Mouse (Mus musculus) testis, adult 2 months (tissue): ENCODE results near the gene 1700020D05Rik. TPM values are rescaled to one million over a fixed set of nuclear protein-coding genes. Genes with fewer than 3 reads are reported as not detected.

ENCODE experiments used
- H3K27ac ChIP-seq: fragments of 200-500 bp; 2 replicates; pipeline ENCODE4 v1.5.1; 2012; ENCODE audit warnings: low read depth, low read length; ENCODE audit not compliant: control insufficient read depth, insufficient read depth
- H3K27me3 ChIP-seq: fragments of 200-500 bp; 2 replicates; pipeline ENCODE4 v1.6.1; 2012; ENCODE audit warnings: mild to moderate bottlenecking, low read length, moderate library complexity; ENCODE audit not compliant: control insufficient read depth, insufficient read depth
- H3K36me3 ChIP-seq: fragments of 200-500 bp; 2 replicates; pipeline ENCODE4 v1.6.1; 2012; ENCODE audit warnings: mild to moderate bottlenecking, low read length; ENCODE audit not compliant: control insufficient read depth, insufficient read depth
- H3K4me1 ChIP-seq: fragments of 200-500 bp; 2 replicates; pipeline ENCODE4 v1.6.1; 2012; ENCODE audit warnings: low read length; ENCODE audit not compliant: control insufficient read depth, insufficient read depth
- H3K4me3 ChIP-seq: fragments of 200-500 bp; 2 replicates; pipeline ENCODE4 v1.5.1; 2012; ENCODE audit warnings: low read depth, mild to moderate bottlenecking, low read length, moderate library complexity, mixed read lengths; ENCODE audit not compliant: control insufficient read depth
- CTCF ChIP-seq: fragments of 200-500 bp; IDR thresholded peaks from 2 replicates; pipeline ENCODE4 v1.5.1; 2012; ENCODE audit warnings: low read depth, mild to moderate bottlenecking, inconsistent platforms, low read length, moderate library complexity; ENCODE audit not compliant: control insufficient read depth, insufficient read depth, insufficient replicate concordance
- POLR2A ChIP-seq: fragments of 200-500 bp; IDR thresholded peaks from 2 replicates; pipeline ENCODE4 v1.6.1; 2012; ENCODE audit warnings: low read depth, mild to moderate bottlenecking, inconsistent platforms, low read length, moderate library complexity; ENCODE audit not compliant: control insufficient read depth
- polyA plus RNA-seq: library from polyadenylated mRNA; depleted of rRNA; stranded (reverse); fragments of >200 nt; gene quantifications from 2 replicates; pipeline ENCODE4 v1.2.3, GENCODE M21; 2012; rRNA removed

The 1700020D05Rik gene
- 289 and 311 TPM in 2 replicates for polyA plus RNA-seq

- Histone ChIP-seq H3K27me3 (no peaks in the 10 kb centered on the region), H3K4me1 (peaks cover 15% of the 10 kb centered on the region), H3K4me3 (peak within 1 kb of the TSS; percentile 90), H3K36me3 (no peaks in the 10 kb centered on the region), H3K27ac (peak within 1 kb of the TSS; percentile 75)
- no peak for TF ChIP-seq CTCF
- TF ChIP-seq POLR2A, result no peak
These were observed at the start of gene 1700020D05Rik for GRCm38 (mm10) chr19:5503687-5504086. 1700020D05Rik (minus strand) TSS chr19:5503787.

- no peaks in the 10 kb centered on the region for H3K4me1 ChIP-seq
- no peak overlapping the region for H3K4me3 ChIP-seq
- H3K27me3 ChIP-seq, result no peaks in the 10 kb centered on the region
- H3K36me3 ChIP-seq, result no peaks in the 10 kb centered on the region; the same call in 1 of the 2 replicates
- no peak overlapping the region for H3K27ac ChIP-seq
- TF ChIP-seq POLR2A, result no peak
- TF ChIP-seq CTCF, result no peak
These were observed 44.0 kb upstream of the 1700020D05Rik start for GRCm38 (mm10) chr19:5547471-5548056.

GRCm38 (mm10) chr19:5544031-5544430, 40.4 kb upstream of the 1700020D05Rik start:
- no peaks in the 10 kb centered on the region for H3K36me3 ChIP-seq
- H3K4me3 ChIP-seq, result no peak overlapping the region
- H3K27me3 ChIP-seq, result no peaks in the 10 kb centered on the region
- no peaks in the 10 kb centered on the region for H3K4me1 ChIP-seq
- no peak overlapping the region for H3K27ac ChIP-seq
- TF ChIP-seq POLR2A, result no peak
- no peak for TF ChIP-seq CTCF

GRCm38 (mm10) chr19:5543362-5543761, 39.8 kb upstream of the 1700020D05Rik start:
- H3K27me3 ChIP-seq, result no peaks in the 10 kb centered on the region
- H3K36me3 ChIP-seq, result no peaks in the 10 kb centered on the region
- no peak for TF ChIP-seq POLR2A
- TF ChIP-seq CTCF, result no peak
- H3K27ac ChIP-seq, result no peak overlapping the region
- H3K4me3 ChIP-seq, result no peak overlapping the region
- no peaks in the 10 kb centered on the region for H3K4me1 ChIP-seq

GRCm38 (mm10) chr19:5538786-5539185, 35.2 kb upstream of the 1700020D05Rik start:
- H3K36me3 ChIP-seq, result no peaks in the 10 kb centered on the region
- H3K4me3 ChIP-seq, result no peak overlapping the region
- no peaks in the 10 kb centered on the region for H3K4me1 ChIP-seq
- no peaks in the 10 kb centered on the region for H3K27me3 ChIP-seq
- no peak overlapping the region for H3K27ac ChIP-seq
- TF ChIP-seq CTCF, result no peak
- TF ChIP-seq POLR2A, result no peak

- H3K36me3 ChIP-seq, result no peaks in the 10 kb centered on the region; the same call in 1 of the 2 replicates
- H3K27ac ChIP-seq, result no peak overlapping the region
- no peaks in the 10 kb centered on the region for H3K27me3 ChIP-seq
- H3K4me1 ChIP-seq, result peaks cover 4% of the 10 kb centered on the region; the same call in 1 of the 2 replicates
- H3K4me3 ChIP-seq, result no peak overlapping the region
- TF ChIP-seq CTCF (no peak), POLR2A (no peak)
These were observed 28.9 kb upstream of the 1700020D05Rik start for GRCm38 (mm10) chr19:5532520-5532919.

GRCm38 (mm10) chr19:5530138-5530524, 26.5 kb upstream of the 1700020D05Rik start:
- Histone ChIP-seq H3K4me1 (peaks cover 4% of the 10 kb centered on the region; the same call in 1 of the 2 replicates), H3K27ac (no peak overlapping the region), H3K36me3 (no peaks in the 10 kb centered on the region; the same call in 1 of the 2 replicates), H3K27me3 (no peaks in the 10 kb centered on the region), H3K4me3 (no peak overlapping the region)
- TF ChIP-seq CTCF (no peak), POLR2A (no peak)

GRCm38 (mm10) chr19:5529325-5530137, 25.9 kb upstream of the 1700020D05Rik start:
- no peak overlapping the region for H3K27ac ChIP-seq
- no peaks in the 10 kb centered on the region for H3K27me3 ChIP-seq
- no peaks in the 10 kb centered on the region; the same call in 1 of the 2 replicates for H3K36me3 ChIP-seq
- TF ChIP-seq POLR2A (no peak), CTCF (peak; percentile 95)
- peak overlapping the region; percentile 39 for H3K4me3 ChIP-seq
- peaks cover 4% of the 10 kb centered on the region; the same call in 1 of the 2 replicates for H3K4me1 ChIP-seq
